18 mouse cellular contexts compared by ENCODE assay signal in genomic region chr11:84948114-84948513, GRCm38 (mm10). TPM values are rescaled to one million over a fixed set of nuclear protein-coding genes. Genes with fewer than 3 reads are reported as not detected.
A peak's percentile ranks its signal among the peaks of the same experiment; 100 is the strongest.
DNase-seq lines count a peak whose midpoint lies in the region; ATAC-seq and TF ChIP-seq lines count a peak whose summit lies in the region.
"Had no signal": no experiment of that assay in that cellular context is flagged by ENCODE, and none has a peak within 500 bp of the region (broad histone marks: within the 10 kb centered on the region; RNA-seq: fewer than 3 reads in every experiment).

No protein-coding gene starts in this region.

- H3K4me1 ChIP-seq in hindbrain, postnatal 0 days (ENCODE audit: insufficient read depth, low read length), result 0 out of 2 replicates have a peak, but pooled peaks cover 9% of the 10 kb centered on the region
- peaks cover 29% of the 10 kb centered on the region for H3K4me1 ChIP-seq in hindbrain, embryonic 14.5 days (replicated peaks; ENCODE audit: control insufficient read depth, insufficient read depth, low read length)
- no peaks in the 10 kb centered on the region for H3K4me1 ChIP-seq in forebrain, postnatal 0 days (ENCODE audit: insufficient read depth)
- H3K4me1 ChIP-seq in heart, embryonic 10.5 days, result peaks cover 23% of the 10 kb centered on the region

- no peak for ATAC-seq in hindbrain, postnatal 0 days
- no peak for ATAC-seq in hindbrain, embryonic 14.5 days (ENCODE audit: low FRiP score)
- ATAC-seq in forebrain, postnatal 0 days, result peak; percentile 40
- ATAC-seq: hindbrain, embryonic 16.5 days; Patski had no signal

- no peak for DNase-seq in hindbrain, postnatal 0 days (ENCODE audit: low spot score)
- no peak for DNase-seq in hindbrain, embryonic 14.5 days (ENCODE audit: low spot score)
- peak; percentile 40 for DNase-seq in ES-CJ7 (ENCODE audit: low read depth, low spot score)
- peak; percentile 70 for DNase-seq in R1 (ENCODE audit: low read depth, low spot score)
- no peak for DNase-seq in forebrain, postnatal 0 days
- DNase-seq in heart, postnatal 25 days (ENCODE audit: low spot score), result no peak
- no peak for DNase-seq in heart, embryonic 10.5 days (ENCODE audit: low spot score)
- DNase-seq: adrenal gland, adult 8-10 months; cerebellum, adult 11-12 months; cerebellum, adult 9-10 months; cerebellum, postnatal 25 days; gastrocnemius, postnatal 14 days; heart, adult 2 months; heart, postnatal 36 days had no signal

- WGBS in hindbrain, postnatal 0 days, result 29% methylated on average over 3 of the region's 3 CpGs
- 36% methylated on average over 3 of the region's 3 CpGs for WGBS in hindbrain, embryonic 14.5 days
- 25% methylated on average over 3 of the region's 3 CpGs for WGBS in forebrain, postnatal 0 days
- WGBS in heart, embryonic 10.5 days, result 59% methylated on average over 3 of the region's 3 CpGs

- H3K9ac ChIP-seq in hindbrain, postnatal 0 days (replicated peaks; ENCODE audit: low read length), result no peak overlapping the region
- no peak overlapping the region for H3K9ac ChIP-seq in hindbrain, embryonic 14.5 days
- no peak overlapping the region for H3K9ac ChIP-seq in forebrain, postnatal 0 days
- H3K9ac ChIP-seq: heart, embryonic 12.5 days; kidney, embryonic 15.5 days had no signal

- H3K4me3 ChIP-seq in hindbrain, postnatal 0 days (ENCODE audit: low read length), result no peak overlapping the region
- no peak overlapping the region for H3K4me3 ChIP-seq in hindbrain, embryonic 14.5 days (replicated peaks; ENCODE audit: low read length)
- H3K4me3 ChIP-seq in forebrain, postnatal 0 days (ENCODE audit: low read depth, low read length), result no peak overlapping the region
- no peak overlapping the region for H3K4me3 ChIP-seq in heart, embryonic 10.5 days
- H3K4me3 ChIP-seq: heart, adult 2 months; heart, embryonic 12.5 days; kidney, embryonic 15.5 days had no signal

- intact Hi-C loops in heart, postnatal 25 days (cut with DNase I), result no loop called here

- no peaks in the 10 kb centered on the region for H3K27me3 ChIP-seq in hindbrain, postnatal 0 days (ENCODE audit: insufficient read depth, low read length)
- H3K27me3 ChIP-seq in hindbrain, embryonic 14.5 days (ENCODE audit: control insufficient read depth, insufficient read depth, low read length), result peaks cover 5% of the 10 kb centered on the region; the same call in 1 of the 2 replicates
- H3K27me3 ChIP-seq in forebrain, postnatal 0 days (ENCODE audit: insufficient read depth, low read length), result no peaks in the 10 kb centered on the region
- peaks cover 14% of the 10 kb centered on the region; the same call in 1 of the 2 replicates for H3K27me3 ChIP-seq in heart, embryonic 10.5 days (ENCODE audit: insufficient read depth, poor library complexity, severe bottlenecking)

- peak overlapping the region; percentile 16; the same call in 1 of the 2 replicates for H3K27ac ChIP-seq in hindbrain, postnatal 0 days
- no peak overlapping the region for H3K27ac ChIP-seq in hindbrain, embryonic 14.5 days
- H3K27ac ChIP-seq in forebrain, postnatal 0 days (ENCODE audit: low read depth, low read length), result peak overlapping the region; percentile 45; the same call in 1 of the 2 replicates
- no peak overlapping the region for H3K27ac ChIP-seq in heart, embryonic 10.5 days
- H3K27ac ChIP-seq: heart, adult 2 months; kidney, embryonic 15.5 days had no signal

- no peak overlapping the region for H3K4me2 ChIP-seq in hindbrain, postnatal 0 days (ENCODE audit: low read depth, low read length)
- no peak overlapping the region for H3K4me2 ChIP-seq in hindbrain, embryonic 14.5 days (replicated peaks)
- H3K4me2 ChIP-seq in forebrain, postnatal 0 days (ENCODE audit: low read depth), result no peak overlapping the region
- H3K4me2 ChIP-seq: heart, embryonic 12.5 days; kidney, embryonic 15.5 days had no signal

- no peaks in the 10 kb centered on the region for H3K9me3 ChIP-seq in hindbrain, postnatal 0 days (ENCODE audit: low read length)
- no peaks in the 10 kb centered on the region for H3K9me3 ChIP-seq in hindbrain, embryonic 14.5 days (ENCODE audit: control insufficient read depth, low read length)
- H3K9me3 ChIP-seq in forebrain, postnatal 0 days (ENCODE audit: low read length), result no peaks in the 10 kb centered on the region
- no peaks in the 10 kb centered on the region for H3K9me3 ChIP-seq in heart, embryonic 10.5 days
- H3K9me3 ChIP-seq: heart, embryonic 12.5 days; kidney, embryonic 15.5 days had no signal

- TF ChIP-seq CTCF in hindbrain, postnatal 0 days (IDR thresholded peaks at IDR 0.05; ENCODE audit: low read depth), result no peak
- TF ChIP-seq CTCF in forebrain, postnatal 0 days (IDR thresholded peaks at IDR 0.05; ENCODE audit: low read depth), result no peak

- no peaks in the 10 kb centered on the region for H3K36me3 ChIP-seq in hindbrain, postnatal 0 days (ENCODE audit: insufficient read depth, low read length)
- no peaks in the 10 kb centered on the region for H3K36me3 ChIP-seq in hindbrain, embryonic 14.5 days (replicated peaks; ENCODE audit: control insufficient read depth, insufficient read depth)
- H3K36me3 ChIP-seq in forebrain, postnatal 0 days (ENCODE audit: insufficient read depth), result no peaks in the 10 kb centered on the region
- no peaks in the 10 kb centered on the region for H3K36me3 ChIP-seq in heart, embryonic 10.5 days
- H3K36me3 ChIP-seq: heart, embryonic 12.5 days; kidney, embryonic 15.5 days had no signal

RNA-seq across cellular contexts. Expression of gene Car4, which starts 9.5 kb away (rescaled TPM):
- 0.93 and 2.0 TPM in 2 replicates for total RNA-seq in hindbrain, postnatal 0 days (2014; rRNA removed)
- polyA plus RNA-seq in hindbrain, postnatal 0 days (2015; fragmentation: Nextera tagmentation; extraction: Ambion mirVana), result 12.3 and 15.0 TPM in 2 replicates
- 4.6 and 5.0 TPM in 2 replicates for polyA plus RNA-seq in hindbrain, embryonic 14.5 days (2014; fragmentation: Nextera tagmentation; extraction: Ambion mirVana)
- total RNA-seq in forebrain, postnatal 0 days (2014; rRNA removed), result 1.2 and 4.2 TPM in 2 replicates
- polyA plus RNA-seq in forebrain, postnatal 0 days (2015; fragmentation: Nextera tagmentation; extraction: Ambion mirVana), result 10.6 and 12.8 TPM in 2 replicates
- 10 to 100 TPM; 32.8 to 47.4 TPM for total RNA-seq in heart, postnatal 25 days (2021)
- polyA plus RNA-seq in heart, embryonic 10.5 days (2016; fragmentation: Nextera tagmentation; extraction: Ambion mirVana), result 24.1 and 38.2 TPM in 2 replicates
- polyA plus RNA-seq: Patski had no signal

RNA-seq across cellular contexts. Expression of gene Znhit3, which starts 31.9 kb away (rescaled TPM):
- total RNA-seq in hindbrain, postnatal 0 days (2014; rRNA removed), result 36.7 and 44.4 TPM in 2 replicates
- polyA plus RNA-seq in hindbrain, postnatal 0 days (2015; fragmentation: Nextera tagmentation; extraction: Ambion mirVana), result 85.9 and 89.3 TPM in 2 replicates
- polyA plus RNA-seq in hindbrain, embryonic 14.5 days (2014; fragmentation: Nextera tagmentation; extraction: Ambion mirVana), result 65.3 and 70.3 TPM in 2 replicates
- total RNA-seq in forebrain, postnatal 0 days (2014; rRNA removed), result 40.0 and 50.7 TPM in 2 replicates
- polyA plus RNA-seq in forebrain, postnatal 0 days (2015; fragmentation: Nextera tagmentation; extraction: Ambion mirVana), result 83.9 and 96.1 TPM in 2 replicates
- total RNA-seq in heart, postnatal 25 days (2021), result 10 to 100 TPM in 1 of 2 experiments, 1 to 10 TPM in 1; 7.6 to 10.2 TPM
- polyA plus RNA-seq in heart, embryonic 10.5 days (2016; fragmentation: Nextera tagmentation; extraction: Ambion mirVana), result 55.1 and 78.2 TPM in 2 replicates

Comparison
In these comparisons a context has a peak if more than half of its experiments do, and no peak if none do; other contexts are left out.
1. H3K27ac ChIP-seq: peak in hindbrain, postnatal 0 days (single experiment) and forebrain, postnatal 0 days (single experiment); none in hindbrain, embryonic 14.5 days (single experiment) and heart, embryonic 10.5 days (single experiment).
2. DNase-seq: peak in ES-CJ7 (single experiment) and R1 (single experiment); none in hindbrain, postnatal 0 days (single experiment), hindbrain, embryonic 14.5 days (single experiment), forebrain, postnatal 0 days (single experiment), heart, postnatal 25 days (single experiment) and heart, embryonic 10.5 days (single experiment).